Mouse (Mus musculus): ENCODE measurements at regions not wholly inside any gene's neighbourhood (a gene's known extent, or its start where the extent isn't known, plus 50 kb on each side); places are given as distances from the start of the nearest gene placed in this dataset.

GRCm38 (mm10) chr13:70195854-70196253, 393.7 kb downstream of the Med10 start:
- TF ChIP-seq CTCF (IDR thresholded peaks at IDR 0.05; ENCODE audit: control insufficient read depth, insufficient read depth, insufficient read length) (no peak), USF1 (IDR thresholded peaks at IDR 0.05; ENCODE audit: low read depth) (no peak), MAX (IDR thresholded peaks at IDR 0.05) (no peak), MYOD1 (IDR thresholded peaks at IDR 0.05; ENCODE audit: control insufficient read depth, insufficient read length, low read depth) (no peak), FOSL1 (IDR thresholded peaks at IDR 0.05; ENCODE audit: insufficient read depth, low read length, poor library complexity, severe bottlenecking) (no peak)
